Mouse (Mus musculus) CH12.LX (cell line): ENCODE measurements around the gene Cmss1.

Experiments used
- CTCF ChIP-seq, 2 experiments: IDR thresholded peaks in 1 of 2; conservative IDR thresholded peaks in 1 of 2; 2 replicates each; pipeline ENCODE4 v1.5.1; 2011 to 2012; ENCODE audit warnings: low read depth in 2 of 2, low read length in 2 of 2, improper control_type of control experiment in 1 of 2, inconsistent platforms in 1 of 2, mild to moderate bottlenecking in 1 of 2, moderate library complexity in 1 of 2
- E2F4 ChIP-seq: IDR thresholded peaks from 2 replicates; pipeline ENCODE4 v1.6.1; 2011; ENCODE audit warnings: low read depth, low read length, improper control_type of control experiment; ENCODE audit not compliant: insufficient replicate concordance
- EP300 ChIP-seq: IDR thresholded peaks from 2 replicates; pipeline ENCODE4 v1.6.1; 2011; ENCODE audit warnings: low read length, improper control_type of control experiment
- HCFC1 ChIP-seq: IDR thresholded peaks from 2 replicates; pipeline ENCODE4 v1.6.1; 2012; ENCODE audit warnings: low read depth, mild to moderate bottlenecking, inconsistent platforms, low read length, improper control_type of control experiment
- JUND ChIP-seq: conservative IDR thresholded peaks from 2 replicates; pipeline ENCODE4 v1.6.1; 2011; ENCODE audit warnings: low read depth, low read length, improper control_type of control experiment
- MAX ChIP-seq: IDR thresholded peaks from 2 replicates; pipeline ENCODE4 v1.6.1; 2011; ENCODE audit warnings: low read length, improper control_type of control experiment
- MXI1 ChIP-seq: IDR thresholded peaks from 2 replicates; pipeline ENCODE4 v1.6.1; 2011; ENCODE audit warnings: mild to moderate bottlenecking, low read depth, low read length, improper control_type of control experiment
- MYC ChIP-seq: IDR thresholded peaks from 2 replicates; pipeline ENCODE4 v1.6.1; 2011; ENCODE audit warnings: low read depth, mild to moderate bottlenecking, improper control_type of control experiment, low read length
- NRF1 ChIP-seq: IDR thresholded peaks from 2 replicates; pipeline ENCODE4 v1.6.1; 2014; ENCODE audit warnings: low read depth, mild to moderate bottlenecking, inconsistent platforms, low read length, improper control_type of control experiment, moderate library complexity
- POLR2A ChIP-seq: IDR thresholded peaks from 2 replicates; pipeline ENCODE4 v1.6.1; 2011; ENCODE audit warnings: low read depth, mild to moderate bottlenecking, improper control_type of control experiment, low read length
- RCOR1 ChIP-seq: conservative IDR thresholded peaks from 2 replicates; pipeline ENCODE4 v1.6.1; 2012; ENCODE audit warnings: low read depth, mild to moderate bottlenecking, inconsistent platforms, low read length, improper control_type of control experiment
- TBP ChIP-seq: conservative IDR thresholded peaks from 2 replicates; pipeline ENCODE4 v1.6.1; 2011; ENCODE audit warnings: low read depth, low read length, improper control_type of control experiment
- USF2 ChIP-seq: conservative IDR thresholded peaks from 2 replicates; pipeline ENCODE4 v1.6.1; 2011; ENCODE audit warnings: low read depth, low read length, improper control_type of control experiment

- no peak for TF ChIP-seq POLR2A
- TF ChIP-seq MXI1 = no peak
- TF ChIP-seq EP300 = no peak
- no peak for TF ChIP-seq NRF1
- TF ChIP-seq MYC = no peak
- TF ChIP-seq E2F4 = no peak
- TF ChIP-seq CTCF (conservative IDR thresholded peaks at IDR 0.05 in 1 of 2, IDR thresholded peaks at IDR 0.05 in 1 of 2; ENCODE audit: low read depth in 2 of 2, low read length in 2 of 2) = no peak
- no peak for TF ChIP-seq RCOR1
- TF ChIP-seq JUND = no peak
- no peak for TF ChIP-seq HCFC1
- TF ChIP-seq TBP = no peak
- TF ChIP-seq USF2 = no peak
- TF ChIP-seq MAX = no peak
Observed at GRCm38 (mm10) chr16:57339765-57340612, 266.7 kb downstream of the Cmss1 start.
